Mouse (Mus musculus): ENCODE measurements at regions not wholly inside any gene's neighbourhood (a gene's known extent, or its start where the extent isn't known, plus 50 kb on each side); places are given as distances from the start of the nearest gene placed in this dataset.

GRCm38 (mm10) chr2:53276435-53276834 is 84.9 kb downstream of the Arl6ip6 start:
- no peaks in the 10 kb centered on the region for H3K79me2 ChIP-seq (ENCODE audit: control insufficient read depth, insufficient read depth)
- no peaks in the 10 kb centered on the region for H3K36me3 ChIP-seq (ENCODE audit: control insufficient read depth, insufficient read depth)
- TF ChIP-seq MAX (IDR thresholded peaks at IDR 0.05; ENCODE audit: low read depth) (no peak), MYOD1 (IDR thresholded peaks at IDR 0.05; ENCODE audit: control insufficient read depth in 1 of 3, insufficient read length in 2 of 3, low read depth in 2 of 3) (no peak), CEBPB (IDR thresholded peaks at IDR 0.05; ENCODE audit: insufficient read depth, poor library complexity, severe bottlenecking) (no peak), POLR2A (IDR thresholded peaks at IDR 0.05; ENCODE audit: insufficient read length, low read depth) (no peak)
- no peak overlapping the region for H3K4me2 ChIP-seq (ENCODE audit: low read depth)
- H3K4me3 ChIP-seq = no peak overlapping the region
- no peak overlapping the region for H3ac ChIP-seq (ENCODE audit: control insufficient read depth, insufficient read length)
- H3K27me3 ChIP-seq (ENCODE audit: control insufficient read depth, insufficient read depth, insufficient read length) = no peaks in the 10 kb centered on the region

GRCm38 (mm10) chr2:53301712-53302423 is 110.3 kb downstream of the Arl6ip6 start:
- no peak overlapping the region for H3ac ChIP-seq (ENCODE audit: control insufficient read depth, insufficient read length)
- no peaks in the 10 kb centered on the region for H3K36me3 ChIP-seq (ENCODE audit: control insufficient read depth, insufficient read depth)
- H3K79me2 ChIP-seq (ENCODE audit: control insufficient read depth, insufficient read depth) = no peaks in the 10 kb centered on the region
- H3K4me2 ChIP-seq (ENCODE audit: low read depth) = no peak overlapping the region
- no peaks in the 10 kb centered on the region for H3K27me3 ChIP-seq (ENCODE audit: control insufficient read depth, insufficient read depth, insufficient read length)
- TF ChIP-seq CEBPB (IDR thresholded peaks at IDR 0.05; ENCODE audit: insufficient read depth, poor library complexity, severe bottlenecking) (no peak), TCF12 (IDR thresholded peaks at IDR 0.05; ENCODE audit: insufficient read depth, poor library complexity, severe bottlenecking) (no peak)
- no peak overlapping the region for H3K4me3 ChIP-seq

DNA sequence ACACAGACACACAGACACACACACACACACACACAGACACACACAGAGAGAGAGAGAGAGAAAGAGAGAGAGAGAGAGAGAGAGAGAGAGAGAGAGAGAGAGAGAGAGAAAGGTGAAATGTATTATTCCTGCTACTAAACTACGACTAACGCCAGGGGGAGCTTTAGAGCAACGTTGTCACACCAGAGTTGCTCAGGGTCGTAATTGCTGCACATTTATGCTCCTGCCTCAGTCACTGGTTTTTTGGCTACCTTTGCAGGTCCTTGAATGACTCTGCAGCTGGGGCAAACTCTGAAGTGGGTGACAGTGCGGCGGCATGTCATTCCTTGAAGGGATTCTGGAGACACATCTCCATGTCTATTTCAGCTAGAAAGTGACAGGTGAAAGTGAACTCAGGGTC is 139.2 kb downstream of the Arl6ip6 start:
- TF ChIP-seq USF1 (IDR thresholded peaks at IDR 0.05; ENCODE audit: low read depth) = no peak
- no peak for TF ChIP-seq TCF3 (IDR thresholded peaks at IDR 0.05; ENCODE audit: insufficient read length, low read depth)
- TF ChIP-seq SRF (IDR thresholded peaks at IDR 0.05; ENCODE audit: control insufficient read depth, insufficient read length, low read depth) = no peak
- no peak for TF ChIP-seq TCF12 (IDR thresholded peaks at IDR 0.05; ENCODE audit: insufficient read depth, poor library complexity, severe bottlenecking)
- no peak for TF ChIP-seq MYOG (IDR thresholded peaks at IDR 0.05; ENCODE audit: control insufficient read depth in 1 of 3, insufficient read depth in 1 of 3, insufficient read length in 2 of 3, low read depth in 2 of 3)
- no peak for TF ChIP-seq MYOD1 (IDR thresholded peaks at IDR 0.05; ENCODE audit: control insufficient read depth in 1 of 3, insufficient read length in 2 of 3, low read depth in 2 of 3)
- TF ChIP-seq CEBPB (IDR thresholded peaks at IDR 0.05; ENCODE audit: insufficient read depth, poor library complexity, severe bottlenecking) = no peak
- no peak for TF ChIP-seq POLR2A (IDR thresholded peaks at IDR 0.05; ENCODE audit: insufficient read length, low read depth)
- TF ChIP-seq REST (IDR thresholded peaks at IDR 0.05; ENCODE audit: insufficient read depth, insufficient read length) = no peak
- TF ChIP-seq E2F4 (IDR thresholded peaks at IDR 0.05; ENCODE audit: insufficient read depth) = no peak
- TF ChIP-seq POLR2AphosphoS2 (IDR thresholded peaks at IDR 0.05; ENCODE audit: insufficient read length, low read depth) = no peak
- TF ChIP-seq MAX (IDR thresholded peaks at IDR 0.05; ENCODE audit: low read depth) = no peak
- H3ac ChIP-seq (ENCODE audit: control insufficient read depth, insufficient read length) = no peak overlapping the region

DNA sequence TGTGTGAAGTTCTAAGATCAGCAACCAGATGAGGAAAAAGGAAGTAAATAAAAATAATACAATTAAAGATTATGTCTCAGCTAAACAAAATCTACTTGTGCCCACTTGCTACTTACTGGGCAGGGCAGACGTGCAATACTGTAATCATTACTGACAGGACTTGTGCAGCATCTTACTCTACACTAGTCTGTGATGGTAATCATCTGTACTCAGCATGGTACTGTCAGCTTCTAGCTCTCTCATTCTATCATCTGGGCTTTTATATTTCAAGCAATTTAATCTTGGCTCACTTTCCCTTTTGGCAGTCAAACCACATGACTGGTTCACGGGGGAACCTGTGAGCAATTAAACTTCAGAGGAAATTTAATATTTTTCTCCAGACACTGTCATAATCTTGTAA is 167.5 kb downstream of the Arl6ip6 start:
- Histone ChIP-seq H3K36me3 (ENCODE audit: control insufficient read depth, insufficient read depth) (no peaks in the 10 kb centered on the region), H3K4me3 (no peak overlapping the region), H3ac (ENCODE audit: control insufficient read depth, insufficient read length) (no peak overlapping the region), H3K4me2 (ENCODE audit: low read depth) (no peak overlapping the region), H3K79me2 (ENCODE audit: control insufficient read depth, insufficient read depth) (no peaks in the 10 kb centered on the region), H3K27me3 (ENCODE audit: control insufficient read depth, insufficient read depth, insufficient read length) (no peaks in the 10 kb centered on the region)
- TF ChIP-seq E2F4 (IDR thresholded peaks at IDR 0.05; ENCODE audit: insufficient read depth) = no peak
- no peak for TF ChIP-seq MAX (IDR thresholded peaks at IDR 0.05; ENCODE audit: low read depth)
- no peak for TF ChIP-seq TCF12 (IDR thresholded peaks at IDR 0.05; ENCODE audit: insufficient read depth, poor library complexity, severe bottlenecking)
- TF ChIP-seq POLR2AphosphoS2 (IDR thresholded peaks at IDR 0.05; ENCODE audit: insufficient read length, low read depth) = no peak
- TF ChIP-seq MYOD1 (IDR thresholded peaks at IDR 0.05; ENCODE audit: control insufficient read depth in 1 of 3, insufficient read length in 2 of 3, low read depth in 2 of 3) = no peak

More for the DNA sequence above, 139.2 kb downstream of the Arl6ip6 start:
- Histone ChIP-seq H3K36me3 (ENCODE audit: control insufficient read depth, insufficient read depth) (no peaks in the 10 kb centered on the region), H3K79me2 (ENCODE audit: control insufficient read depth, insufficient read depth) (no peaks in the 10 kb centered on the region), H3K27me3 (ENCODE audit: control insufficient read depth, insufficient read depth, insufficient read length) (no peaks in the 10 kb centered on the region), H3K4me3 (no peak overlapping the region), H3K4me2 (ENCODE audit: low read depth) (no peak overlapping the region)

DNA sequence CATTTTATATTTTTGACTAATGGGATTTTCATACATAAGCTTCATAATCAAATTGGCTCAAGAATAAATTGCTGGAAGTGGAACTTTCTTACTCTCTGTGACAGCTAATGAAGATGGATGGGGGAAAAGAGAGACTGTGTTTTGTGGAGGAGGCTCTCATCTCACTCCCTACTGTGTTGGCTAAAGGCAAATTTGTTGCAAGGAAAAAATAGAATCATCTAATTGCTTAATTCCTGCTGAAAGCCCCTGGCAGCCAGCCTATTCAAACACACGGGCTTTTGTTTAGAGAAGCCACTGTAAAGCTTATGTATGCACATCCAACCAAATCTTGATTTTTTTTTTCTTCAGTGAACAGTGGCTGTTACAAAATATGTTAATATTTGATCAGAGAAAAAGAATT is 190.8 kb downstream of the Arl6ip6 start:
- Histone ChIP-seq H3K79me2 (ENCODE audit: control insufficient read depth, insufficient read depth) (no peaks in the 10 kb centered on the region), H3K4me3 (no peak overlapping the region), H3ac (ENCODE audit: control insufficient read depth, insufficient read length) (no peak overlapping the region), H3K36me3 (ENCODE audit: control insufficient read depth, insufficient read depth) (no peaks in the 10 kb centered on the region), H3K4me2 (ENCODE audit: low read depth) (no peak overlapping the region), H3K27me3 (ENCODE audit: control insufficient read depth, insufficient read depth, insufficient read length) (no peaks in the 10 kb centered on the region)
- TF ChIP-seq REST (IDR thresholded peaks at IDR 0.05; ENCODE audit: insufficient read depth, insufficient read length) (no peak), SRF (IDR thresholded peaks at IDR 0.05; ENCODE audit: control insufficient read depth, insufficient read length, low read depth) (no peak), POLR2A (IDR thresholded peaks at IDR 0.05; ENCODE audit: insufficient read length, low read depth) (no peak), MAX (IDR thresholded peaks at IDR 0.05; ENCODE audit: low read depth) (no peak), E2F4 (IDR thresholded peaks at IDR 0.05; ENCODE audit: insufficient read depth) (no peak), CEBPB (IDR thresholded peaks at IDR 0.05; ENCODE audit: insufficient read depth, poor library complexity, severe bottlenecking) (no peak), TCF12 (IDR thresholded peaks at IDR 0.05; ENCODE audit: insufficient read depth, poor library complexity, severe bottlenecking) (no peak), MYOG (IDR thresholded peaks at IDR 0.05; ENCODE audit: control insufficient read depth in 1 of 3, insufficient read depth in 1 of 3, insufficient read length in 2 of 3, low read depth in 2 of 3) (no peak), POLR2AphosphoS2 (IDR thresholded peaks at IDR 0.05; ENCODE audit: insufficient read length, low read depth) (no peak), MYOD1 (IDR thresholded peaks at IDR 0.05; ENCODE audit: control insufficient read depth in 1 of 3, insufficient read length in 2 of 3, low read depth in 2 of 3) (no peak), USF1 (IDR thresholded peaks at IDR 0.05; ENCODE audit: low read depth) (no peak), TCF3 (IDR thresholded peaks at IDR 0.05; ENCODE audit: insufficient read length, low read depth) (no peak)
